In genomic region chr1:25475699-25476098, GRCm38 (mm10) we compare ENCODE assay signal across 18 mouse cellular contexts.
"Had no signal": no experiment of that assay in that cellular context is flagged by ENCODE, and none has a peak within 500 bp of the region (broad histone marks: within the 10 kb centered on the region; RNA-seq: fewer than 3 reads in every experiment).

No protein-coding gene starts in this region.

- DNase-seq: lung, adult 18-20 months; lung, embryonic 14.5 days; lung, postnatal 10 days; lung, postnatal 4 days; midbrain, embryonic 14.5 days; retina, postnatal 1 day; right cerebral cortex, postnatal 14 days; right cerebral cortex, postnatal 4 days; spleen, adult 18-20 months; thymus, adult 2 months; thymus, postnatal 25 days; thymus, postnatal 4 days had no signal

- H3K27ac ChIP-seq: midbrain, embryonic 10.5 days; midbrain, embryonic 12.5 days; neural tube, embryonic 13.5 days; neural tube, embryonic 15.5 days had no signal

- H3K4me2 ChIP-seq: lung, embryonic 14.5 days; midbrain, embryonic 12.5 days; neural tube, embryonic 13.5 days; neural tube, embryonic 15.5 days had no signal

- H3K9me3 ChIP-seq: midbrain, embryonic 10.5 days; midbrain, embryonic 12.5 days; neural tube, embryonic 13.5 days; neural tube, embryonic 15.5 days had no signal

- H3K36me3 ChIP-seq: midbrain, embryonic 10.5 days; midbrain, embryonic 12.5 days; neural tube, embryonic 13.5 days; neural tube, embryonic 15.5 days had no signal

- H3K27me3 ChIP-seq: midbrain, embryonic 12.5 days; neural tube, embryonic 13.5 days; neural tube, embryonic 15.5 days had no signal

- H3K4me1 ChIP-seq: midbrain, embryonic 10.5 days; midbrain, embryonic 12.5 days; neural tube, embryonic 13.5 days; neural tube, embryonic 15.5 days had no signal

- ATAC-seq: midbrain, embryonic 16.5 days had no signal

- H3K4me3 ChIP-seq: midbrain, embryonic 10.5 days; midbrain, embryonic 12.5 days; myocyte; neural tube, embryonic 13.5 days; neural tube, embryonic 15.5 days had no signal

- H3K9ac ChIP-seq: lung, embryonic 14.5 days; midbrain, embryonic 12.5 days; neural tube, embryonic 13.5 days; neural tube, embryonic 15.5 days had no signal
